12 mouse cellular contexts compared by ENCODE assay signal in genomic region chr7:80130344-80131055, GRCm38 (mm10). TPM values are rescaled to one million over a fixed set of nuclear protein-coding genes. Genes with fewer than 3 reads are reported as not detected.
DNase-seq lines count a peak whose midpoint lies in the region; ATAC-seq and TF ChIP-seq lines count a peak whose summit lies in the region.
"Had no signal": no experiment of that assay in that cellular context is flagged by ENCODE, and none has a peak within 500 bp of the region (broad histone marks: within the 10 kb centered on the region; RNA-seq: fewer than 3 reads in every experiment).

No protein-coding gene starts in this region.

- peak; percentile 7 for DNase-seq in liver
- no peak for DNase-seq in liver, embryonic 11.5 days (ENCODE audit: low spot score)
- DNase-seq in heart, postnatal 25 days (ENCODE audit: low spot score): peak; percentile 22
- DNase-seq in midbrain, embryonic 14.5 days: no peak
- no peak for DNase-seq in layer of hippocampus, adult 18-20 months (ENCODE audit: low spot score in 2 of 2)
- DNase-seq in ovary, postnatal 36 days (ENCODE audit: low spot score): no peak
- DNase-seq: right cerebral cortex, postnatal 4 days; thymus, postnatal 14 days had no signal

- peaks cover 7% of the 10 kb centered on the region for H3K4me1 ChIP-seq in liver, embryonic 11.5 days (replicated peaks; ENCODE audit: control insufficient read depth, insufficient read depth, low read length)
- peaks cover 16% of the 10 kb centered on the region for H3K4me1 ChIP-seq in embryonic fibroblast, embryonic 13.5 days (ENCODE audit: control insufficient read depth, insufficient read depth, low read length)
- peaks cover 5% of the 10 kb centered on the region; the same call in 1 of the 2 replicates for H3K4me1 ChIP-seq in stomach, embryonic 15.5 days
- H3K4me1 ChIP-seq in midbrain, embryonic 14.5 days (ENCODE audit: control insufficient read depth, insufficient read depth, low read length): 0 out of 2 replicates have a peak, but pooled peaks cover 3% of the 10 kb centered on the region

- no peaks in the 10 kb centered on the region for H3K27me3 ChIP-seq in liver, embryonic 11.5 days (replicated peaks; ENCODE audit: control insufficient read depth, insufficient read depth, low read length)
- no peaks in the 10 kb centered on the region for H3K27me3 ChIP-seq in stomach, embryonic 15.5 days (replicated peaks)
- H3K27me3 ChIP-seq in midbrain, embryonic 14.5 days (ENCODE audit: control insufficient read depth, insufficient read depth, low read length): no peaks in the 10 kb centered on the region
- H3K27me3 ChIP-seq: forebrain, embryonic 15.5 days had no signal

- no peaks in the 10 kb centered on the region for H3K36me3 ChIP-seq in liver, embryonic 11.5 days (ENCODE audit: control insufficient read depth, insufficient read depth, low read length)
- H3K36me3 ChIP-seq in stomach, embryonic 15.5 days: no peaks in the 10 kb centered on the region
- H3K36me3 ChIP-seq in midbrain, embryonic 14.5 days (ENCODE audit: control insufficient read depth, insufficient read depth, low read length): no peaks in the 10 kb centered on the region
- H3K36me3 ChIP-seq: forebrain, embryonic 15.5 days had no signal

- H3K4me3 ChIP-seq in liver, embryonic 11.5 days (ENCODE audit: low read depth, low read length): no peak overlapping the region
- H3K4me3 ChIP-seq in embryonic fibroblast, embryonic 13.5 days (ENCODE audit: insufficient read depth, low read length): no peak overlapping the region
- no peak overlapping the region for H3K4me3 ChIP-seq in stomach, embryonic 15.5 days (replicated peaks)
- no peak overlapping the region for H3K4me3 ChIP-seq in midbrain, embryonic 14.5 days (replicated peaks; ENCODE audit: low read depth, low read length)
- H3K4me3 ChIP-seq: forebrain, embryonic 15.5 days had no signal

- ATAC-seq in liver, embryonic 11.5 days (replicated peaks; ENCODE audit: low FRiP score): no peak
- ATAC-seq in stomach, embryonic 15.5 days (ENCODE audit: insufficient read depth, low FRiP score, low read depth): peak; percentile 36
- no peak for ATAC-seq in midbrain, embryonic 14.5 days (ENCODE audit: low FRiP score, low TSS enrichment)
- ATAC-seq: forebrain, embryonic 15.5 days had no signal

- H3K4me2 ChIP-seq in liver, embryonic 11.5 days: no peak overlapping the region
- H3K4me2 ChIP-seq in stomach, embryonic 15.5 days: no peak overlapping the region
- no peak overlapping the region for H3K4me2 ChIP-seq in midbrain, embryonic 14.5 days (ENCODE audit: low read length)
- H3K4me2 ChIP-seq: forebrain, embryonic 15.5 days had no signal

- no peak for TF ChIP-seq CTCF in embryonic fibroblast, embryonic 13.5 days (IDR thresholded peaks at IDR 0.05; ENCODE audit: borderline replicate concordance, insufficient read depth, low read length)

- no peak overlapping the region for H3K27ac ChIP-seq in liver, embryonic 11.5 days (ENCODE audit: low read depth, low read length)
- peak overlapping the region; percentile 0; the same call in 1 of the 2 replicates for H3K27ac ChIP-seq in embryonic fibroblast, embryonic 13.5 days (ENCODE audit: insufficient read depth, low read length)
- H3K27ac ChIP-seq in stomach, embryonic 15.5 days: peak overlapping the region; percentile 21; the same call in 1 of the 2 replicates
- no peak overlapping the region for H3K27ac ChIP-seq in midbrain, embryonic 14.5 days (replicated peaks; ENCODE audit: low read depth, low read length)
- H3K27ac ChIP-seq: forebrain, embryonic 15.5 days; macrophage had no signal

- intact Hi-C loops in heart, postnatal 25 days (cut with DNase I): loop anchor here (1.0 kb wide), 1 partner anchor 11 kb away; no protein-coding TSS in a partner anchor

- WGBS in liver, embryonic 11.5 days: 56% methylated on average over 12 of the region's 12 CpGs
- WGBS in stomach, embryonic 15.5 days: 43% methylated on average over 12 of the region's 12 CpGs
- 45% methylated on average over 12 of the region's 12 CpGs for WGBS in midbrain, embryonic 14.5 days

- no peak overlapping the region for H3K9ac ChIP-seq in liver, embryonic 11.5 days (ENCODE audit: low read depth, low read length)
- H3K9ac ChIP-seq in stomach, embryonic 15.5 days: no peak overlapping the region
- H3K9ac ChIP-seq in midbrain, embryonic 14.5 days (replicated peaks; ENCODE audit: low read length): no peak overlapping the region
- H3K9ac ChIP-seq: forebrain, embryonic 15.5 days had no signal

- no peaks in the 10 kb centered on the region for H3K9me3 ChIP-seq in liver, embryonic 11.5 days (ENCODE audit: control insufficient read depth, low read length)
- no peaks in the 10 kb centered on the region for H3K9me3 ChIP-seq in stomach, embryonic 15.5 days
- no peaks in the 10 kb centered on the region for H3K9me3 ChIP-seq in midbrain, embryonic 14.5 days (ENCODE audit: control insufficient read depth, low read length)
- H3K9me3 ChIP-seq: forebrain, embryonic 15.5 days had no signal

- TF ChIP-seq POLR2A in embryonic fibroblast, embryonic 13.5 days (IDR thresholded peaks at IDR 0.05; ENCODE audit: low read depth, low read length): no peak

RNA-seq across cellular contexts. Expression of gene Idh2, which starts 15.3 kb away (rescaled TPM):
- 259 and 268 TPM in 2 replicates for polyA plus RNA-seq in liver, embryonic 11.5 days (2014; fragmentation: Nextera tagmentation; extraction: Ambion mirVana)
- polyA plus RNA-seq in embryonic fibroblast, embryonic 13.5 days (2011; ENCODE audit: insufficient read length, low read depth, missing spikeins): 84.2 and 116 TPM in 2 replicates
- 1,000 to 10,000 TPM; 1,585 to 1,668 TPM for total RNA-seq in heart, postnatal 25 days (2021)
- 595 and 631 TPM in 2 replicates for polyA plus RNA-seq in stomach, embryonic 15.5 days (2015; fragmentation: Nextera tagmentation; extraction: Ambion mirVana)
- 203 and 232 TPM in 2 replicates for polyA plus RNA-seq in midbrain, embryonic 14.5 days (2014; fragmentation: Nextera tagmentation; extraction: Ambion mirVana)
- 10 to 100 TPM; 65.3 to 66.5 TPM for total RNA-seq in layer of hippocampus, adult 18-20 months (2021)

RNA-seq across cellular contexts. Expression of gene Sema4b, which starts 56.1 kb away (rescaled TPM):
- 11.7 and 12.9 TPM in 2 replicates for polyA plus RNA-seq in liver, embryonic 11.5 days (2014; fragmentation: Nextera tagmentation; extraction: Ambion mirVana)
- polyA plus RNA-seq in embryonic fibroblast, embryonic 13.5 days (2011; ENCODE audit: insufficient read length, low read depth, missing spikeins): 6.4 and 8.0 TPM in 2 replicates
- total RNA-seq in heart, postnatal 25 days (2021): 10 to 100 TPM; 11.0 to 12.7 TPM
- 22.1 and 23.8 TPM in 2 replicates for polyA plus RNA-seq in stomach, embryonic 15.5 days (2015; fragmentation: Nextera tagmentation; extraction: Ambion mirVana)
- polyA plus RNA-seq in midbrain, embryonic 14.5 days (2014; fragmentation: Nextera tagmentation; extraction: Ambion mirVana): 19.8 and 21.9 TPM in 2 replicates
- 10 to 100 TPM; 22.0 to 23.6 TPM for total RNA-seq in layer of hippocampus, adult 18-20 months (2021)

Comparison
In these comparisons a context has a peak if more than half of its experiments do, and no peak if none do; other contexts are left out.
1. DNase-seq: peak in liver (single experiment) and heart, postnatal 25 days (single experiment); none in liver, embryonic 11.5 days (single experiment), midbrain, embryonic 14.5 days (single experiment), layer of hippocampus, adult 18-20 months (0 of 2) and ovary, postnatal 36 days (single experiment).
2. H3K27ac ChIP-seq: peak in embryonic fibroblast, embryonic 13.5 days (single experiment) and stomach, embryonic 15.5 days (single experiment); none in liver, embryonic 11.5 days (single experiment) and midbrain, embryonic 14.5 days (single experiment).